Mouse (Mus musculus) lung, adult 2 months (tissue): Measurements from ENCODE around the gene Wnt11. TPM values are rescaled to one million over a fixed set of nuclear protein-coding genes. Genes with fewer than 3 reads are reported as not detected.

Source experiments
- DNase-seq: peaks from one replicate; pipeline ENCODE4 v3.0.0; 2022
- H3K4me1 ChIP-seq: fragments of 200-500 bp; 2 replicates; pipeline ENCODE4 v1.6.1; 2011; ENCODE audit warnings: low read length; ENCODE audit not compliant: control insufficient read depth, insufficient read depth
- H3K4me3 ChIP-seq: fragments of 200-500 bp; replicated peaks from 2 replicates; pipeline ENCODE3; 2011; ENCODE audit warnings: low read depth, mild to moderate bottlenecking, control low read depth, low read length; ENCODE audit errors: extremely low read depth
- CTCF ChIP-seq: fragments of 200-500 bp; IDR thresholded peaks from 2 replicates; pipeline ENCODE4 v1.5.1; 2011; ENCODE audit warnings: mild to moderate bottlenecking, low read length, control low read depth; ENCODE audit not compliant: insufficient read depth
- POLR2A ChIP-seq: fragments of 200-500 bp; IDR thresholded peaks from 2 replicates; pipeline ENCODE4 v1.6.1; 2011; ENCODE audit warnings: low read depth, mild to moderate bottlenecking, control low read depth, low read length, borderline replicate concordance; ENCODE audit errors: extremely low read depth
- WGBS: fragments of 180-500 bp; shearing (Covaris S2); methylation state at CpG from one replicate; pipeline ENCODE4 v1.1.7; 2018; 5-methylcytosine and 5-hydroxymethylcytosine counted together
- polyA plus RNA-seq: library from polyadenylated mRNA; depleted of rRNA; stranded (reverse); fragments of >200 nt; gene quantifications from 2 replicates; pipeline ENCODE4 v1.2.3, GENCODE M21; 2012

The Wnt11 gene
- polyA plus RNA-seq, 1 experiment = 35.1 TPM

GRCm38 (mm10) chr7:98871882-98872281 is 37.0 kb downstream of the Wnt11 start:
- Histone ChIP-seq H3K4me1 (no peaks in the 10 kb centered on the region; the same call in 1 of the 2 replicates), H3K4me3 (no peak overlapping the region)
- WGBS = 56% methylated on average over 12 of the region's 12 CpGs
- no peak for DNase-seq
- TF ChIP-seq POLR2A (no peak), CTCF (no peak)

DNA sequence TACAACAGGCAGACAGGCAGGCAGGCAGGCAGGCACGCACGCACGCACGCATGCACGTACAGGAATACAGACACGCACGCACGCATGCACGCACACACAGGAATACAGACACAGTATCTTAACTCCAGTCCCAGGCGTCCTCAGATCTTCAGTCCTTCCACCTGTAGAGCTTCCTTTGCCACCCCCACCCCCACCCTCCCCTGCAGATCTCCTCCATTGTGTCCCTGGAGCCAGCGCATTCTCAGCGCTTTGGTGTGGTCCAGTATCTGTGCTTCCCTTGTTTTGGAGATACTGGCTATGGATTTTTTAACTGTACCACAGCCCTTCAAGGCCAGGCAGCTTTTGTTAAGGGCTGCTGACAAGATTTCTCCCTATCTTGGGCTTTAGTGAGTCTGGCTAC is 38.4 kb downstream of the Wnt11 start:
- H3K4me3 ChIP-seq = no peak overlapping the region
- DNase-seq = no peak
- no peaks in the 10 kb centered on the region; the same call in 1 of the 2 replicates for H3K4me1 ChIP-seq
- WGBS = 89% methylated on average over 12 of the region's 12 CpGs
- TF ChIP-seq POLR2A = no peak
- no peak for TF ChIP-seq CTCF

- Histone ChIP-seq H3K4me3 (no peak overlapping the region), H3K4me1 (no peaks in the 10 kb centered on the region; the same call in 1 of the 2 replicates)
- WGBS = 40% methylated on average over 6 of the region's 6 CpGs
- DNase-seq = no peak
- TF ChIP-seq POLR2A (no peak), CTCF (no peak)
Observed at GRCm38 (mm10) chr7:98874411-98874951, 39.6 kb downstream of the Wnt11 start.

GRCm38 (mm10) chr7:98875390-98875990 is 40.6 kb downstream of the Wnt11 start:
- no peak for DNase-seq

GRCm38 (mm10) chr7:98876119-98876518 is 41.2 kb downstream of the Wnt11 start:
- H3K4me1 ChIP-seq = no peaks in the 10 kb centered on the region; the same call in 1 of the 2 replicates
- H3K4me3 ChIP-seq = no peak overlapping the region
- no peak for DNase-seq
- TF ChIP-seq POLR2A (no peak), CTCF (no peak)
- 47% methylated on average over 13 of the region's 13 CpGs for WGBS

More at GRCm38 (mm10) chr7:98875390-98875990, 40.6 kb downstream of the Wnt11 start:
- TF ChIP-seq CTCF (no peak), POLR2A (no peak)
- Histone ChIP-seq H3K4me3 (no peak overlapping the region), H3K4me1 (no peaks in the 10 kb centered on the region; the same call in 1 of the 2 replicates)
- 46% methylated on average over 13 of the region's 13 CpGs for WGBS

- no peak for DNase-seq
- Histone ChIP-seq H3K4me3 (no peak overlapping the region), H3K4me1 (no peaks in the 10 kb centered on the region; the same call in 1 of the 2 replicates)
- TF ChIP-seq CTCF (no peak), POLR2A (no peak)
- 86% methylated on average over 2 of the region's 2 CpGs for WGBS
Observed at GRCm38 (mm10) chr7:98879176-98879575, 44.3 kb downstream of the Wnt11 start.

GRCm38 (mm10) chr7:98881887-98882286 is 47.0 kb downstream of the Wnt11 start:
- no peak for DNase-seq
- WGBS = 72% methylated on average over 4 of the region's 4 CpGs

DNA sequence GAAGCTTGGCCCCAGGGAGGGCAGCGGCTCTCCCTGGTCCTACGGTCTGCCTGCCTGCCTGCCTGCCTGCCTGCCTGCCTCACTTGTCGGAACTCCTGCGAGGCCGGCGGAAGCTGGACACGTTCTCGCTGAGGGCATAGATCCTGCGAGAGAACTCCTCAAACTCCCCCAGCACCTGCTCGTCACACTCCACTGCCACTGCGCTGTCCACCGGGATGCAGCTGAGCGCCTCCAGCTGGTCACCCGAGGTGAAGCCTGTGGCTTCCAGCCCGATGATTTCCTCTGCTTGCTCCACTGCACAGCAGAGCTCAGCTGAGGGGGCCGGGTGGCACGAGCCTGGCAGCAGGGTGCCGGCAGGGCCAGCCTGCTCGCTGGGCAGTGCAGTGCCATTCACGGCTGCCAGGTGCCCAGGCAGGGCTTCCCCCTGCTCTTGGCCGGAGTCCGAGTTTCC is 52.9 kb downstream of the Wnt11 start:
- TF ChIP-seq POLR2A (no peak), CTCF (no peak)
- Histone ChIP-seq H3K4me3 (no peak overlapping the region), H3K4me1 (no peaks in the 10 kb centered on the region; the same call in 1 of the 2 replicates)
- DNase-seq = no peak
- 81% methylated on average over 22 of the region's 22 CpGs for WGBS

More at GRCm38 (mm10) chr7:98881887-98882286, 47.0 kb downstream of the Wnt11 start:
- H3K4me3 ChIP-seq = no peak overlapping the region
- TF ChIP-seq POLR2A = no peak
- TF ChIP-seq CTCF = peak; percentile 24; the same call in 1 of the 2 replicates
- H3K4me1 ChIP-seq = no peaks in the 10 kb centered on the region

GRCm38 (mm10) chr7:98888810-98889209 is 53.9 kb downstream of the Wnt11 start:
- TF ChIP-seq CTCF = no peak
- TF ChIP-seq POLR2A = no peak
- no peak for DNase-seq

GRCm38 (mm10) chr7:98889211-98889610 is 54.3 kb downstream of the Wnt11 start:
- TF ChIP-seq POLR2A (no peak), CTCF (no peak)
- Histone ChIP-seq H3K4me1 (no peaks in the 10 kb centered on the region; the same call in 1 of the 2 replicates), H3K4me3 (no peak overlapping the region)
- no peak for DNase-seq
- 79% methylated on average over 7 of the region's 7 CpGs for WGBS

More at GRCm38 (mm10) chr7:98888810-98889209, 53.9 kb downstream of the Wnt11 start:
- no peak overlapping the region for H3K4me3 ChIP-seq
- WGBS = 70% methylated on average over 5 of the region's 5 CpGs
- no peaks in the 10 kb centered on the region; the same call in 1 of the 2 replicates for H3K4me1 ChIP-seq
